Mouse (Mus musculus): ENCODE measurements around the gene Xpo4.
A peak's percentile ranks its signal among the peaks of the same experiment; 100 is the strongest.
"Not testable (repeated sequence)": the region's sequence is repeated elsewhere in the genome, so short reads cannot be mapped to it uniquely, and the experiment has no call there.

The Xpo4 gene

DNA sequence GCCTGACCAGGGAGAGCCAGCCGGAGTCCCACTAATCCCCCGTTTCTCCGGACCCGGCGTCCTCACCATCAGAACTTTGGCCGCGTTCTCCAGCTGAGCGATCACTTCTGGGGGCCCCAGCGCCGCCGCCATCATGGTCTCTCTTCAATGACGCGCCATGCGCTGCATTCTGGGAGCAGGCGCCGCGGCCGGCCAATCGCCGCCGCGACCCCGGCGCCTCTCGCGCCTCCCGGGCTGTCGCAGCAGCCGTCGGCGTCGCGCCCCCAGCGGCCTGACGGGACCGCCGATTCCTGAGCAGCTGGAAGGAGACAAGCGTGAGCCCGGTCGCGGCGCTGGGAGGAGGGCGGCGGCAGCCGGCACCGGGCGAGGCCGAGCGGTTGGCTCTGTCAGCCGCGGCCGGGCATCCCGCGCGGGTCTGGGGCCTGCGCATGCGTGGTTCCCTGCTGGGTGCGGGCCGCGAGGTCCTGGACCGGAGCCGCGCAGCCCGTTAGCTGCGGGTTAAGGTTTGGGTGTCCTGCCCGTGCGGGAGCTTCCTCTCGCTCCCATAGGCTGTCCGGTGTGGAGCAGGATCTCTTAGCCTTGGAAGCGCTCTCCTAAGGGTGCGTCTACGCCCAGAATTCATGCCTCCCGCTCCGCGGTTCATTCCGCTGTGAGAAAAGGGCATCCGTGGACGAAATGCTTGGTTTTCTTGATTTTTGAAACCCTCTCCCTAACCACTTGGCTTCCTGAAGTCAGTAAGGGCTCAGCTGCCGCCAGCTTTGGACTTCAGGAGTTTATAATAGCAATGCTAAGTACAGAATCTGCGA is at the start of gene Xpo4:
Gene Xpo4, minus strand, starts transcription at position 609 of the 806 bp plus-strand sequence.
- DNase-seq (ENCODE audit: low spot score in 2 of 2): peak; percentile 69 to 78

DNA sequence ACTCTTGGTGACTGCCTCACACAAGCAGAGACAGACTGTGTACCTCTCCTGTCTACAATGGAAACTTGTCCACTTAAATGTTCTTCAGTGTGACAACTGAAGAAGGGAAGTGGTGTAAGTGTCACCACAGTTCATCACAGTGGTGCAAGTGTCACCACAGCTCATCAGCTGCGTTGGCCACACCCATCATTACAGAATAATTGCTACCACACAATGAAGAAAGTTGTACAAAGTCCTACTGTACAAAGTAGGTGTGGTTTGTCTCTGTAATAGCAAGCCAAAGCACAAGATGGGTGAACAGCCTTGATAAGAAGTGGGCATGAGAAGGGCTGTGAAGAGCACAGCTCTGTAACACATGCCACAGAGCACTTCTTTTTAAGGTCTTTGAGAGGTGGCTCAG is 47.7 kb upstream of the Xpo4 start:
- DNase-seq (ENCODE audit: low spot score in 2 of 2): no peak

DNA sequence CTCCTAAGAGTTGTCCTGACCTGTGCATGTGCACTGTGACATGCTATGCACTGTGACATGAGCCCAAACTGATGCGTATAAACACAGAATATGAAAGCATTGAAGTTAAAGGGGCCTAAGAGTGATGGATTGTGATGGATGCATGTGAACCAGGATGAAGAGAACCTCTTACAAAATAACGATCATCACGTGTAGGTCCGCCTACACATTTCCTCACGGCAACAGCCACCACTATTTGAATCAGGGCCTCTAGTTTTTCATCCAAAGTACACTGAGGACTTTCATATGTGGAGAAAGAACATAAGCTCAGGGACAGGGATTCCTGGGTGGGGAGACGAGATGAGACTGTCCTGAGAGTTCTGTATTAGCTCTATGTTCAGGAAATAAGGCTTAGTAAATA is 45.8 kb upstream of the Xpo4 start:
- DNase-seq (ENCODE audit: low spot score in 2 of 2): no peak

DNA sequence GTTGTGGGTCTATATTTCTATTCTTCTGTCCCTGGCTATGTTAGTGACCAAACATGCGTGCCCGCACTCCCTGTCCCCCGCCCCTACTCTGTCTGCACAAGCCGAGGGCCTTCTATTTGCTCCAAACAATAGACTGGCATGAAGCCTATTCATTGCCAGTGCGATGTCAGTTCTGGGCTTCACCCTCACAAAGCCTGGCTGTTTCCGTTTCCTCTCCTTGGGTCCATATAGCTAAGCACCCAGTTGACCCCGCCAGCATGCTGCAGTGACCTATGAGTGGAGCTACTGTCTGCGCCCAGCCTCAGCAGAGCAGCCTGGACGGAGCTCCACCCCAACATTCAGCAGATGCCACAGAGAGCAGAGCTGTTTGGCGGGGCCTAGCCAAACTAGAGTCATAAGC is 43.9 kb upstream of the Xpo4 start:
- no peak for DNase-seq (ENCODE audit: low spot score in 2 of 2)

DNA sequence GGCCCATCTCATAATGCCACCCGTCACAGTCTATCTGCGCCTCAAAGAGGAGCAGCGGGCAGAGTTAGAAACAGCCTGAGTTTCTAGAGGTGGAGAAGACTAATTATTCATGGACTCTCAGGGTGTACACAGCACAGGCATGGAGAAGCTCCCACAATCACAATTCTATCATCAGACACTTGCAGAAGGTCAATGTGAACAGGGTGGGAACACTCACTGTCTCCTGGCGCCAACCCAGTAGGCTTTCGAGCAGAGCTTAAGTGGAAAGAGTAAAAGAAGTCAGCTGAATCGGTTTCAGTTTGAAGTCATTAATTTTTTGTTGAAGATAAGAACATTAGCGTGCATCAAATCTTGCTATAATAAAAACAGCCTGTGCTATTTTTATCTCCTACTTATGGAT is 43.4 kb upstream of the Xpo4 start:
- no peak for DNase-seq (ENCODE audit: low spot score in 2 of 2)

DNA sequence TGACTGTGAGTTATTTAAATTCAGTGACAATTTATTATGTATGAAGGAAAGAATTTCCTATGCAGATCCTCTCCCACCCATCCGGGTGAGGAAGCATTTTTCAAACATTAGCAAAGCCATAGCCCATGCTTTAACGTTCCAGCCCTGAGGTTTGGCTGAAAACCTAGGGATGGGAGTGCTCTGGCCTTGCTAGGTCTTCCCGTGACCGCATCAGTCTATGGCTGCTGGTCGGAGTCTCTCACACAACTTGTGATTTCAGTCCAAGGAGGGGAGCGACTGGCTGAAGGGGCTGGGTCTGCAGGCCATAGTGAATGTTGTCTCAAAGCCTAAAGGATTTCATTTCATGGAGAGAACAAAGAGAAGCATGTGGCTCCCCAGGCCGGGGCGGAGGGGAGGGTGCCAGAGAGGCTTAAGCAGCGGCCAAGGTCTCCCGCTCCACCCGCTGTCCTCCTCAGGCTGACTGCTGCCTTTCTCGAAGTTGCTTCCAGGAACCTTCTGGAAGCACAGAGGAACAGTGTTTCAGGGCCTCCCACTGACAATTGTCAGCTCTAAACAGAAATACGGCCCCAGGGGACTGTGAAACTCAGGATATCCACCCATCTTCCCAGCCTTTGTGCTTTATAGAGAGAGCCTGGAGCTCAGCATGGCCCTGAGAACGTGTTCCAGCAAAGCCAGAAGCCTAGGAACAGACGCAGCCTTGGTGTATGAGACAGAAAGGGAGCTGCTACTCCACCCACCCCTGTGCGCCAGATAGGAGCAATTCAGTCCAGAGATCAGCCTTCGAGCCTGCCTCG is 42.1 kb upstream of the Xpo4 start:
- DNase-seq (ENCODE audit: low spot score in 2 of 2): no peak

DNA sequence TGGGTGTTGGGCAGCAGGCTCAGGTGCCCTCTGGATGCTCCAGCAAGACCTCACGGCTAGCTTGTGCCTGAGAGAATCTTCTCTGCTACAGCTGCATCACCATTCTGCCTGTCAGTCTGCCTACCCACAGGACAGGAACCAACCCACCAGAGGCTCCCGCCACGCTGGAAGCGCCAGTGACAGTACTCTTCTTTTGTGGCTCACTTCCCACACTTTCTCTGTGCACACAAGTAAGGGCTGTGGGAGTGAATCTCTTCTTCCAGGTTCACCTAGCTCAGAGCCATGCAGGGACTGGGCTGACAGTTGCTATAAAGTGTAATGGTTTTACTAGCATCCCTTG is 41.5 kb upstream of the Xpo4 start:
- peak in 1 of 2 experiments; percentile 31 for DNase-seq (ENCODE audit: low spot score in 2 of 2)

DNA sequence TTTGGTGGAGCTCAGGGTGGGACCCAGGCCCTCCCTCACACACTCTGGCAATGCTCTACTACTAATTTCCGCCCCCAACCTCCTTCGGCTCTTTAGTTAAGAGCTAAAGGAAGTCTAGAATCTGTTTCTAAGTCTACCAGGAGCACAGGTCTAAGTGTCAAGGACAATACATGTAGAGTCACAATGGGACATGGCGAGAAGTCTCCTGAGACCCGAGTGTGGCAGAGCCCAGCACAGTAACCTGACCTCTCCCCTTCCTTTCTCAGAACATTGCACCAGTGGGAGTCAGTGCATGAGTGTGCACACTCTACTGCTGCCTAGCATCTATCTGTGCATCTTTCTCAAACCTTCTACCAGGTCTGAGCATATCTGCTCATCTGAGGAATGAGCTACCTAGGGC is 40.5 kb upstream of the Xpo4 start:
- no peak for DNase-seq (ENCODE audit: low spot score in 2 of 2)

DNA sequence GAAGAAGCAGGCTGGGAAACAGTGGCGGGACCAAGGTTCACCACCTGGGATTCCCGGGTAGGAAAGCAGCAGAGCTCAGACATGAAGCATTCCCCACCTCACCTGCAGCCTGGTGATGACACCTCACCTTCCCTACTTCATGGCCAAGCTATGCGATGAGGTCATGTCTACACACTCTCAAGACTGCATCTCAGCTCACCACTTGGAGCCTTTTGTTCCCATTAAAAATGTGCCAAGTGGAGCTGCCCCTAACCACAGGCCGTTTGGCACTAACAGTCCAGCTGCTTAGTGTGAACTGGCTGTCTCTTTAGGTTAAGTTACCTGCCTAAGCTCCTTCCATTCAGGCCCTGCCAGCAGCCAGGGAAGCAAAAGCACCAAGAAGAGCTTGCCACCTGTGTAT is 39.8 kb upstream of the Xpo4 start:
- DNase-seq (ENCODE audit: low spot score in 2 of 2): no peak

DNA sequence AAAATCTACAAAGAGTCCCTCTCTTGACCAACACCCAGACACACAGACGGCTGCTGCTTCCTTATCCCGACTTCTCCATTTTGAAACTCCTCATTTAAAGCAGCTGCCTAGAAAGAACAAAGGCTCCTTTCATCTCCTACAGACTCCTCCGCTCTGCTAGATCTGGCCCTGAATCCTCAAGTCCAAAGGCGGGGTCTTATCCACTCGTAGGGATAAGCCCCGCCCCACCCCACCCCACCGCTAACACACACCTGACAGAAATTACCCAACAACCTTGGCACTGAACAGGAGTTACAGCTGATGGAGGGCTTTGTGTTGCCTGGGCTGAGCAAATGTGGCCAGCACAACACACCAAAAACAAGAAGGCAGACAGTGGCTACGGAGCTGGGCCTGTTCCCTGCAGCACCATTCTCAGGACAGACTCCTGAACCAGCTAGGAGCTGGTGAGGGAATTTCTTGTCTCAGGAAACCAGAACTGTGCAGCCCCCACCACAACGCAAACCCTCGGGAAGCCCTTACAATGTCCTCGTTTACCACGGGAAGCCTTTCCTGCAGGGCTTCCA is 36.8 kb upstream of the Xpo4 start:
- DNase-seq (ENCODE audit: low spot score in 2 of 2): no peak

DNA sequence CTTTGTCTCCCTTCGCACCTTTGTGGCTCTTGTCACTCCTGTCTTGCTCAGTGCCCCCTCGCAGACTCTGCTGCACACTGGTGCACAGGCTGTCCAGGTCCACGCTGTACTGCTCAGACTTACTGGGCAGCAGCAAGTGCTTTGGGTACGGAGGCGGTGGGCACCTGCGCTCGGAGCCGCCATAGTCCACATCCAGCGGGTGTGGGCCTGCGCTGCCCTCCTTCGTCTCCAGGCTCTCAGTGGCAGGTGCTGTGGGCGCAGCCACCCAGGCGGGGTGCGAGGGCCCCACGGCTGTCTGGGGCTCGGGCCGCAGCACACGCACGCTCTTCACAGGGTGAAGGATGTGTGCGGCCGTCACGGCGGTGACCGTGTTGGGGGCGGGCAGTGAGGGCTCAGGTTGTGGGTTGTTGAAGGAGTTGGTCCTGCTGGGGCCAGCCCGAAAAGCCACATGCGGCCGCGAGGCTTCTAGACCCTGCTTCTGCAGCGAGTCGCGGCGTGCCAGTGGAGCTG is 34.3 kb upstream of the Xpo4 start:
- no peak for DNase-seq (ENCODE audit: low spot score in 2 of 2)

DNA sequence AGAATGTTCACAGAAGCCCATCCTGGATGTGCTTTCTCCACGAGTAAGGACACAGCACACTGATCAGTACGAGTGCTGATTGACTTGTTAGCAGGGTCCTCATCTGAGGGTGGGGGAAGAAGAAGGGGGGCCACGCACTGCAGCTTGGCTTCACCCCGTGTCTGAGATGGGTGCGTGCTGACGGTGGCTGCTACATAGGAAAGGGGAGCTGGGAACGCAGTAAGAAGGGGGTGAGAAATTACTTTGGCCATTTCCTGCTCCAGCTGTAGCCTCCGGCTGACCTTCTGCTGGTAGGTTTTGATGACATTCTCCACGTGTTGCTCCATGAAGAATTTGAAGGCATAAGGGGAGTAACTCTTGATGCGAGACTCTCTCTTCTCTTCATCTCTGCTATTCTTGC is 33.8 kb upstream of the Xpo4 start:
- no peak for DNase-seq (ENCODE audit: low spot score in 2 of 2)

DNA sequence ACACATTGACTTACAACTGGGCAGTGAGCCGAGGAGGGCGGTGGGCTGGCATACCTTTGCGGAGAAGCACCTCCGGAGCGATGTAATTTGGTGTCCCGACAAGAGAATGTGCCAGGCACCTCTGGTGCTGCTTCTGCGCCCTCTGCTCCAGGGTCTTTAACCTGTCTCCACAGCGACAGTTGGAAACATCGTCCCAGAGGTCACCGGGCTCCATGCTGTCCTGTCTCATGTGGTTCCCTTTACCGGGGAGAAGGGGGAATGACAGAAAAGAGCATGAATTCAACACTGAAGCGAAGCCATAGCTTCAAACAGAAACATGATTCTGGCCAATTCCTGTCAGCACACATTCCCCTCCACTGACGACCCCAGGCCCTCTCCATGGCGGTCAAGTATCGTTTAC is 30.8 kb upstream of the Xpo4 start:
- no peak for DNase-seq (ENCODE audit: low spot score in 2 of 2)

DNA sequence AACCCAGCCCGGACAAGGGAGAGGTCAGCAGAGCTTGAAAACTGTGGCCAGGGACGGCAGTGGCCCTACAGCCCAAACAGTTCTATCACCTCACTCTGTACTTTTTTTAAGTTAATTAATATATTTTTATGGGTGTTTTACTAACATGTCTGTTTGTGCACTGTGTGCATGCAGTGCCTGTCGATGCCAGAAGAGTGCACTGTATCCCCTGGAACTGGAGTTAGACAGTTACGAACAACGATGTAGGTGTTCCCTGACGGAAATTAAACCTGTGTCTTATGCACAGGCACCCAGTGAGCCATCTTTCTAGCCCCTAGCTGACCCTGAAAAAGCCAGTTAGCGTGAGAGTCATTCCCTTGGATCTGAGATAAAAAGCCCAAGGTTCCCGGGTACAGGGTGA is 30.3 kb upstream of the Xpo4 start:
- no peak for DNase-seq (ENCODE audit: low spot score in 2 of 2)

DNA sequence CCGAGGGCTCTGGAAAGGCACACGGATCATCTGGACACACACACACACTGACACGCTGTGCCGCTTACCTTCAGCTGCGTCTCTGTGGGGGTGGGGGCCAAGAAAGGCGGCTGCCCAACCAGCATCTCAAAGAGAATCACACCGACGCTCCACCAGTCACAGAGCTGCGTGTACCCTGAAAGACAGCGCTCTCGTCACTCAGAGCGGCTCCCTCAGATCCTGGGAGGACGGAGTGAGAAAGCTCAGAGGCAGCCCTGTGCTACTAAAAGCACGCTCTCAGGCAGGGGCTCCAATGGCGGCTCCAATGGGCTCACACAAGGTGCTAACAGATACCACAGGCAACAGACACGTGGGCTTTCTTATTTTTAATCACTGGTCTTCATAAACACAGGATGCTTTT is 29.0 kb upstream of the Xpo4 start:
- no peak for DNase-seq (ENCODE audit: low spot score in 2 of 2)

DNA sequence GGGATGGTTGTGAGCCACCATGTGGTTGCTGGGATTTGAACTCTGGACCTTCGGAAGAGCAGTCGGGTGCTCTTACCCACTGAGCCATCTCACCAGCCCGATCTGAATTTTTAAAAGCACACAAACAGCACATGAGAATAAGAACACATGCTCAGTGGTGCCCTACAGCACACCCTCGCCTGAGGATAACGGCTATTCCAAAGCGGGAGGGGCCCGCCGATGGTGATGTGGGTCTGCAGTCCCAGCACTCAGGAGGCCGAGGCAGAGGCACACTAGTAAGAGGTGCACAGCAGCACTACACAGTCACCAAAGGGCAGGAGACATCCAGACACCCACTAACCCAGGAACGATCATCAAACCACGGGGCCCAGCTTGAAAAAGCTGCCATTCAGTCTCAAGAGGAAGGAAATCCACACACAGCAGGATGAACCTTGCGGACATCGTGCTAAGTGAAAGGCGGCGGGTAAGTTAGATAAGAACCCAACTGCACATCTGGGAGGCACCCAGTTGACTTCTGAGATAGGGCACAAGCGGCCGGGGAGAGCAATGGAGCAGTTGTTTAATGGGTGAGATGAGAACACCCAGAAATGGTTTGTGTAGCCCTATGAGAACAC is 27.4 kb upstream of the Xpo4 start:
- DNase-seq (ENCODE audit: low spot score in 2 of 2): no peak

DNA sequence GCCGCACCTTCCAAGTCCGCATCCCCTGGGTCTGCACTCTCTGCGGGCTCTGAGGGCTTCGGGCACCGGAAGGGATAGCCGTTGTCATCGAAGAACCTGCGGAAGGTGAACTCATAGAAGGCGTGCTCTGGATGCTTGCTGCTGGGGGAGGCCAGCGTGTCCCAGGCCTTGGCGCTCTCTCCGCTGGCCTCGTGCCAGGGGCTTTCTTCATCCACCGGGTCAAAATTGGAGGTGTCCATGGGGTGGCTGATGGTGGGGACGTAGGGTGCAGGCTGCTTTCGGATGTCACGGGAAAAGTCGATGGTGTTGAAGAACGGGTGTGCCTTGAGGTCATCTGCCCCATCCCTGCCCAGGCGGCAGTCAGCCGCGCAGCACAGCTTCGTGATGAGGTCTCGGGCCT is 26.1 kb upstream of the Xpo4 start:
- DNase-seq (ENCODE audit: low spot score in 2 of 2): no peak

DNA sequence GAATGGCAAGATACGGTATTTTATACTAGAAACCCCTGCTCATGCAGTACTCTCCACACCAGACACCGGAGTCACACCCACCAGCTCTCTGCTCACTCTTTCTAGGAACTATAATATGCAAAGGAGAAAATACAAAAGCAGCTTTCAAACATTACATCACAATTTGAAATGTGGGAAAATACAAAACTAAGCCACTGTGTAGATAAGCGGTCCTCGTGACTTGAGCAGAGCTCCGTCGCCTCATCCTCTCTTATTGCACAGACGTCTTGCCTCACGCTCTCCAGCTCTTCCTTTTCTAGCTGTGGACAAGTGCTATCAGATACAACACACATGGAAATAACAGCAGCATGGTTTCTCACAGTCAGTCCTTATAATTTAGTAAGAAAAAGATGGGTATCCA is 25.5 kb upstream of the Xpo4 start:
- DNase-seq (ENCODE audit: low spot score in 2 of 2): no peak

DNA sequence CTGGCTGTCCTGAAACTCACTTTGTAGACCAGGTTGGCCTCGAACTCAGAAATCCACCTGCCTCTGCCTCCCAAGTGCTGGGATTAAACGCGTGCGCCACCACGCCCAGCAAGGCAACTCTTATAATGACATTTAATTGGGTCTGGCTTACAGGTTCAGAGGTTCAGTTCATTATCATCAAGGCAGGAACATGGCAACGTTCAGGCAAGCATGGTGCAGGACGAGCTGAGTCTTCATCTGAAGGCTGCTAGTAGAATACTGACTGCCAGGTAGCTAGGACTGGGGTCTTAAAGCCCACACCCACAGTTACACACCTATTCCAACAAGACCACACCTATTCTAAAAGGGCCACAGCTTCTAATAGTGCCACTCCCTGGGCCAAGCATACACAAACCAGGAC is 22.8 kb upstream of the Xpo4 start:
- DNase-seq (ENCODE audit: low spot score in 2 of 2): not testable (repeated sequence)

DNA sequence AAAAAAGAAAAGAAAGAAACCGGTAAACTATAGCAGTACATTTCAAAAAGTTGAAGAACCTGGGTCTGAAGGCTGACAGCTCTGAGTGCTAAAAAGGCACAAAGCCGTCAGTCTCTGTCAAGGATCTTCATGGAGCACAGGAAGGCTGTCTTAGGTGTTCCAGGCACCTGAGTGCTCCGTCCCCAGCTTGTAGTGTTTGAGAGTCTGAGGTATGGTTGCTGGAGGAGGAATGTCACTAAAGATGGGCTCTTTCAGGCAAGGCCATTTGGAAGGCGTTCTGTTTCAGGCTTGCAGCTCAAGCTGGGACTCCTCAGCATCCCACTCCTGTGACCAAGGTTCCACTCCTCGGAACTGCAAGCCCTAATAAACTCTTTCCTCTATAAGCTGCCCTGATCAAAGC is 22.2 kb upstream of the Xpo4 start:
- no peak for DNase-seq (ENCODE audit: low spot score in 2 of 2)

DNA sequence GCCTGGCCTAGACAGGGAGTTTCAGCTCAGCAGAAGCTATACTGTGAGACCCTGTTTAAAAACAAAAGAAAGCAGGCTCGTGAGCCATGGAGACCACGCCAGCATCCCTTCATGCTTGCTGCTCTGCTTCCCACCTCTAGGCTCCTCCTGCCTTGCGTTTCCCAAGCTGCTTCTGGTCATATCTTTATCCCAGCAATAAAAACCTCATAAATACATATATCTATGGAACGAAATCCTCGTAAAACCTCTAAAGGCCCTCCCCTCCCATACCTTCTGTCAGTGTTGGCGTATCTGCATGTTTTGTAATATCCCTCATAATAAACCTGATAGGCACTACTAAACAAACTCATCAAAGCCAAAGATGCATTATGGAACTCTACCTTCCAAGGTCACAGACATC is 21.4 kb upstream of the Xpo4 start:
- DNase-seq (ENCODE audit: low spot score in 2 of 2): no peak

DNA sequence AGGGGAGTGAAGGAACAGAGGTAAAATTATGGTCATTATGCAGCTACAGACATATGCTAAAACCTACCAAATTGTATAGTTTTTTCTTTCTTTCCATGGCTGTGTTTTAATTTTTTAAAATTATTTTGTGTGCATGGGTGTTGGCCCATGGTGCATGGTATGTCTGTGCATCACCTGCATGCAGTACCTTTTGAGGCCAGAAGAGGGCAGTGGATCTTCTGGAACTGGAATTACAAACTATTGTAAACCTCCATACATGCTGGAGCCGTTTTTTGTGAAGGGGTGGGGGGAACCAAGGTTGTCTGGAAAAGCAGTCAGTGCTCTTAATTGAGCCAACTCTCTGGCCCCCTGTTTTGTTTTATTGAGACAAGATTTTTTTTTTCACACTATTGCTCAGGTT is 19.3 kb upstream of the Xpo4 start:
- DNase-seq (ENCODE audit: low spot score in 2 of 2): peak in 1 of 2 experiments; percentile 56
